ENCODE assay signal across 8 mouse cellular contexts in the genomic region with DNA sequence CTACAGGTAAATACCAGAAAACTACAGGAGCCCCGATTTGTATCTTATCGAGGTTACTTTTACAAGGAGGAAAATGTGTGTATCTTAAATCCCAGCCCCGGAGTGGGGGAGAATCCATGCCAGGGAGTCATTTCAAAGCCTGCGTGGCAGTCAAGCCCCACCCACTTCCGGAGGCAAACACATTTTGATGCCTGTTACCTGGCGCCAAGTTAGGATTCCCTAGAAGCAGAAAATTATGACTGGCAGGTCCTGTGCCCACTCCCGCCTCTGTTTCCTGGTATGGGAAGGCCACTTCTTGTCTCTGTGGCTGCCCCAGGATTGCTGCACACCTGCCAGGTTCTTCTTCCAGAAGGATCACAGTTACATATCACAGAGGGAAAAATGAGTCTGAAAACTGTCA. TPM values are rescaled to one million over a fixed set of nuclear protein-coding genes. Genes with fewer than 3 reads are reported as not detected.
DNase-seq lines count a peak whose midpoint lies in the region; ATAC-seq and TF ChIP-seq lines count a peak whose summit lies in the region.

No protein-coding gene starts in this region.

- H3K9ac ChIP-seq in heart, embryonic 11.5 days (ENCODE audit: low read depth, low read length): no peak overlapping the region

- H3K36me3 ChIP-seq in heart, embryonic 11.5 days (ENCODE audit: control insufficient read depth, insufficient read depth, low read length): no peaks in the 10 kb centered on the region
- peaks cover 35% of the 10 kb centered on the region for H3K36me3 ChIP-seq in midbrain, embryonic 10.5 days

- peaks cover 9% of the 10 kb centered on the region for H3K4me1 ChIP-seq in heart, embryonic 11.5 days (ENCODE audit: control insufficient read depth, insufficient read depth, low read length)
- no peaks in the 10 kb centered on the region; the same call in 1 of the 2 replicates for H3K4me1 ChIP-seq in cortical plate, adult 2 months (ENCODE audit: control insufficient read depth, insufficient read depth, low read length)
- peaks cover 68% of the 10 kb centered on the region for H3K4me1 ChIP-seq in midbrain, embryonic 10.5 days

- no peak for DNase-seq in heart, adult 8-10 months (ENCODE audit: low spot score)
- peak; percentile 39 for DNase-seq in kidney, adult 9 months
- DNase-seq in midbrain, embryonic 10.5 days (ENCODE audit: low spot score): no peak
- DNase-seq in layer of hippocampus, adult 18-20 months (ENCODE audit: low spot score in 2 of 2): no peak
- DNase-seq in gastrocnemius, postnatal 14 days: no peak
- no peak for DNase-seq in left cerebral cortex, postnatal 36 days (ENCODE audit: low spot score in 2 of 2)

- intact Hi-C loops in gastrocnemius, postnatal 14 days (cut with DNase I; ENCODE audit: low total_unique reads): no loop called here
- intact Hi-C loops in left cerebral cortex, postnatal 36 days (cut with DNase I): loop anchor here (5.0 to 10.0 kb wide), 2 partner anchors 39 to 182 kb away; no protein-coding TSS in a partner anchor

- 0 out of 2 replicates have a peak overlapping the region, but pooled peaks have one; percentile 3 for H3K4me3 ChIP-seq in heart, embryonic 11.5 days (ENCODE audit: low read depth, low read length)
- H3K4me3 ChIP-seq in cortical plate, adult 2 months (ENCODE audit: insufficient read depth, low read length): peak overlapping the region; percentile 81
- peak overlapping the region; percentile 77 for H3K4me3 ChIP-seq in midbrain, embryonic 10.5 days

- 72% methylated on average over 7 of the region's 7 CpGs for WGBS in heart, embryonic 11.5 days (ENCODE audit: insufficient replicate concordance)
- 53% methylated on average over 7 of the region's 7 CpGs for WGBS in midbrain, embryonic 10.5 days

- peak overlapping the region; percentile 98 for H3K4me2 ChIP-seq in heart, embryonic 11.5 days

- no peak overlapping the region for H3K27ac ChIP-seq in heart, embryonic 11.5 days (ENCODE audit: low read depth, low read length)
- H3K27ac ChIP-seq in cortical plate, adult 2 months (ENCODE audit: insufficient read depth, low read length): no peak overlapping the region
- H3K27ac ChIP-seq in midbrain, embryonic 10.5 days (replicated peaks): peak overlapping the region; percentile 99

- H3K27me3 ChIP-seq in heart, embryonic 11.5 days (ENCODE audit: control insufficient read depth, insufficient read depth, low read length): peaks cover 56% of the 10 kb centered on the region
- H3K27me3 ChIP-seq in midbrain, embryonic 10.5 days (ENCODE audit: low read depth, poor library complexity, severe bottlenecking): peaks cover 8% of the 10 kb centered on the region; the same call in 1 of the 2 replicates

- ATAC-seq in heart, embryonic 11.5 days (replicated peaks; ENCODE audit: insufficient number of reproducible peaks, low FRiP score, low TSS enrichment): no peak

- H3K9me3 ChIP-seq in heart, embryonic 11.5 days (replicated peaks; ENCODE audit: control insufficient read depth, low read length): no peaks in the 10 kb centered on the region
- H3K9me3 ChIP-seq in midbrain, embryonic 10.5 days (replicated peaks): no peaks in the 10 kb centered on the region

- no peak for TF ChIP-seq CTCF in cortical plate, adult 2 months (IDR thresholded peaks at IDR 0.05; ENCODE audit: extremely low read depth, insufficient read depth, low read length)

- no peak for TF ChIP-seq POLR2A in cortical plate, adult 2 months (IDR thresholded peaks at IDR 0.05; ENCODE audit: extremely low read depth, insufficient read depth, low read length)

RNA-seq across cellular contexts. Expression of a gene that starts 2.3 kb away (rescaled TPM):
- 2.0 and 3.1 TPM in 2 replicates for polyA plus RNA-seq in heart, embryonic 11.5 days (2014; fragmentation: Nextera tagmentation; extraction: Ambion mirVana)
- total RNA-seq in heart, adult 8-10 months (2022): 1 to 10 TPM; 4.2 to 6.4 (median 4.4) TPM
- 19.1 and 20.9 TPM in 2 replicates for polyA plus RNA-seq in cortical plate, adult 2 months (2012; rRNA removed)
- 14.8 and 15.8 TPM in 2 replicates for polyA plus RNA-seq in midbrain, embryonic 10.5 days (2016; fragmentation: Nextera tagmentation; extraction: Ambion mirVana)
- 10 to 100 TPM; 27.0 to 30.6 TPM for total RNA-seq in layer of hippocampus, adult 18-20 months (2021)
- 10 to 100 TPM; 29.2 to 37.2 TPM for total RNA-seq in gastrocnemius, postnatal 14 days (2021)
- total RNA-seq in left cerebral cortex, postnatal 36 days (2021): 10 to 100 TPM; 16.7 to 28.8 TPM

RNA-seq across cellular contexts. Expression of a gene that starts 57.0 kb away (rescaled TPM):
- polyA plus RNA-seq in heart, embryonic 11.5 days (2014; fragmentation: Nextera tagmentation; extraction: Ambion mirVana): 36.2 and 39.1 TPM in 2 replicates
- 10 to 100 TPM; 20.7 to 21.8 (median 21.3) TPM for total RNA-seq in heart, adult 8-10 months (2022)
- 28.6 and 32.3 TPM in 2 replicates for polyA plus RNA-seq in cortical plate, adult 2 months (2012; rRNA removed)
- polyA plus RNA-seq in midbrain, embryonic 10.5 days (2016; fragmentation: Nextera tagmentation; extraction: Ambion mirVana): 51.5 and 52.1 TPM in 2 replicates
- 10 to 100 TPM; 39.7 to 42.1 TPM for total RNA-seq in layer of hippocampus, adult 18-20 months (2021)
- 10 to 100 TPM; 15.8 to 21.3 TPM for total RNA-seq in gastrocnemius, postnatal 14 days (2021)
- 10 to 100 TPM; 35.6 to 46.1 TPM for total RNA-seq in left cerebral cortex, postnatal 36 days (2021)

Comparison
In these comparisons a context has a peak if more than half of its experiments do, and no peak if none do; other contexts are left out.
1. H3K4me3 ChIP-seq: peak in every context shown above with its lines; median percentile 81 in cortical plate, adult 2 months; 77 in midbrain, embryonic 10.5 days; 3 in heart, embryonic 11.5 days.